Mouse (Mus musculus) ovary, postnatal 14 days (tissue): ENCODE results near the gene Olfr262.
"Not testable (repeated sequence)": the region's sequence is repeated elsewhere in the genome, so short reads cannot be mapped to it uniquely, and the experiment has no call there.

ENCODE experiments used
- DNase-seq: peaks from one replicate; pipeline ENCODE4 v3.0.0; 2022; ENCODE audit warnings: low spot score

Gene Olfr262

DNA sequence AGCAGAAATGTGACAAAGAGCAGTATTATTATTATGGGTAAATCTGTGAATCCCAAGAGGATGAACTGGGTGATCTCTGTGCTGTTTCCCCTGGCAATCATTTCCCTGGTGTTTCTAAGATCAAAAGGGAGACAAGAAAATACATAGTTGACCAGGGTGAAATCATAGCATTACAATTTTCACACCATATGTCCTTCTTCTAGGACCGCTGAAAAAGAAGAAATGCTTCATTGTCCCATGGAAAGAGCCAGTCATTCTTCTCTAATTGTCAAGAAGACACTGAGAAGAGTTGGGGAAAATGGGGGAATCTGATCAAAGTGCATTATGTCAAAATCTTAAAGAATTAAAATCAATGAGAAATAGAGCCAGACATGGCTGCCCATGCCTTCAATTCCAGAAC, at the start of gene Olfr262:
Olfr262 (minus strand) TSS at position 101 of the 400 bp plus-strand sequence.
- no peak for DNase-seq

DNA sequence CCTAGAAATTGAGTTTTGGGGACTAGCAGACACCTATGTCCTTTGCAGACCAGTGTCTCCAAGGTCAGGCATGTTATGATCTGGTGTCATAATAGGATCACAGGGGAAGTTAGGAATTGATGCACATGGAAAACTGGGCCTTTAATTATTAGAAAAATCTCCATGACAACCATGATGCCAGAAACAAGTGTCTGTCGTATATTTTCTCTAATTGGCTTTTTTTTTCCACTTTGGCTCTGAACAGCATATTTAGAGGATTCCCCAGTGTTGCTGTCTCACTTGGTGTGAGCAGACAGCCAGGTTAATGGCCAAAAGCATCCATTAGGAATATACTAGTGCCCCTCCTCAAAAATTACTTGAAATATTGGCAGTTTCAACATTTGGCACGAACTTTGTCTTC, 38.1 kb upstream of the Olfr262 start, which contains the start of gene Olfr1434:
Olfr1434 (plus strand) TSS at position 301 of the 400 bp plus-strand sequence.
- DNase-seq = no peak

DNA sequence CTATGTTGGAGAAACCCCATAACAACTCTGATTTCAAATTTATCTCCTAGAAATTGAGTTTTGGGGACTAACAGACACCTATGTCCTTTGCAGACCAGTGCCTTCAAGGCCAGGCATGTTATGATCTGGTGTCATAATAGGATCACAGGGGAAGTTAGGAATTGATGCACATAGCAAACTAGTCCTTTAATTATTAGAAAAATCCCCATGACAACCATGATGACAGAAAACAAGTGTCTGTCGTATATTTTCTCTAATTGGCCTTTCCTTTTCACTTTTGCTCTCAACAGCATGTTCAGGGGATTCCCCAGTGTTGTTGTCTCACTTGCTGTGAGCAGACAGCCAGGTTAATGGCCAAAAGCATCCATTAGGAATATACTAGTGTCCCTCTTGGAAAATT, 19.3 kb upstream of the Olfr262 start, which contains the start of gene Olfr235:
Olfr235 (plus strand) TSS at position 301 of the 400 bp plus-strand sequence.
- no peak for DNase-seq

DNA sequence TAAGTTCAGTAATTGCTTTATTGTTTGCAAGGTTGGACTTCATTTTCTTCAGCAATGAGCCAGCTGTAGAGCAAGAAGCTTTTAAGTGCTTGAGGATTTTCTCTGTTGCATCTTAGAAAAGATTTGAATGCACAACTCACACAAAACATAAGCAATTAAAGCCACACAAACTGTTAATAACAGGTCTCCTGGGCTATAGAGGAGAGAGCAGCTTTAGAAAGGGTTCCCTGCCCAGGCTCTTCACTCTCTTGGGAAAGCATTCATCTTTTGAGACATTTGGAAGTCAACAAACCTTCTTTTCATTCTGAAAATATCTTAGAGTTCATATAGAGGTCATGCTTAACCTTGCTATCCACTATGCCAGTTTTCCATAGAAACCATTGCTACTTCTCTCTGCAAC, 9.0 kb downstream of the Olfr262 start, which contains the start of gene Olfr1432:
Olfr1432 (minus strand) TSS at position 101 of the 400 bp plus-strand sequence.
- DNase-seq = not testable (repeated sequence)

DNA sequence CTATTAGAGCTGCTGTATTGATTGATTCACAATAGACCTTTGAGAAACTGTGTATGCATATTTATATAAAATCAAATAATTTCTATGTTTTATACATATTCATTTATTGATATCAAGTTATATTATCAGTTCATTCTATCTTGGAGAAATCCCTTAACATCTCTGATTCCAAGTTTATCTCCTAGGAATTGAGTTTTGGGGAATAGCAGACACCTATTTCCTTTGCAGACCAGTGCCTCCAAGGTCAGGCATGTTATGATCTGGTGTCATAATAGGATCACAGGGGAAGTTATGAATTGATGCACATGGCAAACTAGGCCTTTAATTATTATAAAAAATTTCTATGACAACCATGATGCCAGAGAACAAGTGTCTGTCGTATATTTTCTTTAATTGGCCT, 41.1 kb downstream of the Olfr262 start, which contains the start of gene Olfr1431:
Olfr1431 (plus strand) TSS at position 301 of the 400 bp plus-strand sequence.
- no peak for DNase-seq

DNA sequence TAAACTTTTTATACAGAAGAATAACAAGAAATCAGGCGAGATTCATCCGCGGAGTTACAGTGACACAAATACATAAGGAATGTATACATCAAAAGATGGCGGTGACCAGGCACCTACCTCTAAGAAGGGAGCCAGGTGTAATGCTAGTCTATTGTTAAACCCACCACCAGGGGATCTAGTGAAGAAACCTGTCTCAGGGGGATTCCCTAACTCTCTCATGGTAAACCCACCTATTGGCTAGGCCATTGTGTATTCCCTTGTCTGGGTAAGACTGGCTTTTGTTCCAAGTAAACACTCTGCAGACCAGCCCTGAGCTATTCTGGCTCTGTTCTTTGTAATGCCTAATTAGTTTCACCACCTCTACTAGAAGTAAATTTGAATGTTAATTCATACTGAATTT, 42.4 kb downstream of the Olfr262 start:
- DNase-seq = not testable (repeated sequence)
